Mouse (Mus musculus): ENCODE measurements at regions not wholly inside any gene's neighbourhood (a gene's known extent, or its start where the extent isn't known, plus 50 kb on each side); places are given as distances from the start of the nearest gene placed in this dataset.

DNA sequence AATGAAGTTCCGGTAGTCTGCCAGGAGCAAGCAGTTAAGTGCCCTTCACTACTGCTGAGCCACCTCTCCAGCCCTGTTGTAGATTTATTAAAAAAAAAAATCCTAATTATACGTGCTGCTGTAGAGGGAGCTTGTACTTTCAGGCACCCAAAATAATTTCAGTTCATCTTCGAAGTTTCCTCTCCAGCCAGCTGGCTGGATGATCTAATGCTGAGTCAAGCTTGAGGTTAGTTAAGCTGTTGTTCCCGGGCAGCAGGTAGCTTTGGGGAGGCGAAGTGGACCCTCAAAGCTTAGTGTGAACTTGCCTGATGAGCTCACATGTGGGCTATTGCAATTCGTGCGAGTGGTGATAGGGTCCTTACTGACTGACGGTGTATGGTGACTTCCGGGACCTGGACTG lies 134.6 kb upstream of the Ubr2 start:
- in situ Hi-C loops (cut with MboI; ENCODE audit: low pct_ligation_motif_present, low pct_unique_long_range_greater_than_20kb, low sequenced_read_pairs): no loop called here
- TF ChIP-seq ZC3H11A (IDR thresholded peaks at IDR 0.05; ENCODE audit: low read depth, low read length) (no peak), ETS1 (conservative IDR thresholded peaks at IDR 0.05; ENCODE audit: low read depth, low read length) (peak; percentile 63)
- Histone ChIP-seq H3K27me3 (replicated peaks) (no peaks in the 10 kb centered on the region), H3K4me3 (replicated peaks in 1 of 3; ENCODE audit: low read depth in 2 of 3, low read length in 2 of 3, poor library complexity in 1 of 3) (no peak overlapping the region), H3K36me3 (replicated peaks in 1 of 2; ENCODE audit: control insufficient read depth in 1 of 2, insufficient read depth in 1 of 2, low read length in 1 of 2) (peaks cover 0 to 7% of the 10 kb centered on the region in 2 experiments), H3K9ac (ENCODE audit: insufficient read depth, low read depth) (no peak overlapping the region), H3K79me2 (replicated peaks; ENCODE audit: control insufficient read depth, extremely low read depth, insufficient read depth, poor library complexity, severe bottlenecking) (no peaks in the 10 kb centered on the region), H3K4me1 (ENCODE audit: control insufficient read depth in 1 of 2, insufficient read depth in 2 of 2) (peaks cover 0 to 46% of the 10 kb centered on the region in 2 experiments; a peak in 3 of 4 replicates), H3K27ac (ENCODE audit: insufficient read depth, low read depth) (no peak overlapping the region), H3K9me3 (replicated peaks; ENCODE audit: low read length) (peaks cover 2% of the 10 kb centered on the region), H3K4me2 (ENCODE audit: insufficient read depth, low read depth, poor library complexity, severe bottlenecking) (no peak overlapping the region)
- no peak for DNase-seq (ENCODE audit: extremely low read depth)
- dilution Hi-C loops (cut with MboI; ENCODE audit: extremely low pct_ligation_motif_present, extremely low pct_unique_long_range_greater_than_20kb, low sequenced_read_pairs): no loop called here

DNA sequence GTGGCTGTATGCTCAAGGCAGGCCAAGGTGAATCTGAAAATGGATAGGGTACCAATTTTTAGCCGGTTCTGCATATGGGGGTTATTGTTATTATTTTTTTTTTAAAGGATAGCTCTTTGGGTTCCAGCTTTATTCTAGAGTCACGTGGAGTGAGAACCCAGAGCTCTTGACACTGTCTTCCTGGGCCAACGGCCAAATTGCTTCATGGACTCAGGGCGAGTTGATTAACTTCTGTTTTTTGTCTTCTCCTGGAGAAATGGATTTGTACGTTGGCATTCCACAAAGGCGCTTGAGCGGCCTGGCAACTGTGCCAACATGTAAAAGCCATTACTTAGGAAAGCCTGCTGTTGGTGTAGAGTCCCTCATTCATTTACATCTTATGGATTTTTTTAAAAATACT lies 134.1 kb upstream of the Ubr2 start:
- Histone ChIP-seq H3K4me2 (ENCODE audit: insufficient read depth, low read depth, poor library complexity, severe bottlenecking) (no peak overlapping the region), H3K79me2 (replicated peaks; ENCODE audit: control insufficient read depth, extremely low read depth, insufficient read depth, poor library complexity, severe bottlenecking) (no peaks in the 10 kb centered on the region), H3K36me3 (replicated peaks in 1 of 2; ENCODE audit: control insufficient read depth in 1 of 2, insufficient read depth in 1 of 2, low read length in 1 of 2) (peaks cover 0 to 7% of the 10 kb centered on the region in 2 experiments), H3K27me3 (replicated peaks) (no peaks in the 10 kb centered on the region), H3K4me3 (replicated peaks in 1 of 3; ENCODE audit: low read depth in 2 of 3, low read length in 2 of 3, poor library complexity in 1 of 3) (no peak overlapping the region), H3K27ac (ENCODE audit: insufficient read depth, low read depth) (no peak overlapping the region), H3K4me1 (ENCODE audit: control insufficient read depth in 1 of 2, insufficient read depth in 2 of 2) (peaks cover 0 to 48% of the 10 kb centered on the region in 2 experiments; a peak in 3 of 4 replicates), H3K9me3 (replicated peaks; ENCODE audit: low read length) (peaks cover 2% of the 10 kb centered on the region), H3K9ac (ENCODE audit: insufficient read depth, low read depth) (no peak overlapping the region)
- no peak for TF ChIP-seq ZMIZ1 (IDR thresholded peaks at IDR 0.05; ENCODE audit: low read depth, low read length)
- no peak for TF ChIP-seq MXI1 (IDR thresholded peaks at IDR 0.05; ENCODE audit: low read depth, low read length)
- dilution Hi-C loops (cut with MboI; ENCODE audit: extremely low pct_ligation_motif_present, extremely low pct_unique_long_range_greater_than_20kb, low sequenced_read_pairs) (no loop called here), in situ Hi-C loops (cut with MboI; ENCODE audit: low pct_ligation_motif_present, low pct_unique_long_range_greater_than_20kb, low sequenced_read_pairs) (no loop called here)
- DNase-seq (ENCODE audit: extremely low read depth): no peak

DNA sequence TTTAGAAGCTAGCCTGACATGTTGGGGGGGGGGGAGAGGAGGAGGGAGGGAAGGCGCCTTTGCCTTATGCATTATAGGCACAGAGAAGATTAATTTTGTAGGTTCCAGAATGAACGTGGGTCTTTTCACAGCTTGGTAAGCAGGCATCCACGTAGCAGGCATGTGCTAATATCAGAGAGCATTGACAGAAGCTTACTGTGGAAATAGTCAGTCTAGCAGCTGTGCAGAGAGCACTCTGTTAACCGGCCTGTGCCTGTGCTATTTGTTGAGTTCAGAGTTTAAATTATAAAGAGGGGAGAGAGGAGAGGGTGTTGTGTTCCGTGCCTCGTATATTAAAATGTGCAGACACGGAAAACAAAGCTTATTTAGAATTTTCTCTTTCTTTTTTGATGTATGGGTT lies 133.5 kb upstream of the Ubr2 start:
- Histone ChIP-seq H3K36me3 (replicated peaks in 1 of 2; ENCODE audit: control insufficient read depth in 1 of 2, insufficient read depth in 1 of 2, low read length in 1 of 2) (peaks cover 0 to 7% of the 10 kb centered on the region in 2 experiments), H3K27ac (ENCODE audit: insufficient read depth, low read depth) (no peak overlapping the region), H3K9ac (ENCODE audit: insufficient read depth, low read depth) (no peak overlapping the region), H3K4me3 (replicated peaks in 1 of 3; ENCODE audit: low read depth in 2 of 3, low read length in 2 of 3, poor library complexity in 1 of 3) (no peak overlapping the region), H3K4me2 (ENCODE audit: insufficient read depth, low read depth, poor library complexity, severe bottlenecking) (no peak overlapping the region), H3K27me3 (replicated peaks) (no peaks in the 10 kb centered on the region), H3K79me2 (replicated peaks; ENCODE audit: control insufficient read depth, extremely low read depth, insufficient read depth, poor library complexity, severe bottlenecking) (no peaks in the 10 kb centered on the region), H3K4me1 (ENCODE audit: control insufficient read depth in 1 of 2, insufficient read depth in 2 of 2) (peaks cover 0 to 53% of the 10 kb centered on the region in 2 experiments; a peak in 3 of 4 replicates), H3K9me3 (replicated peaks; ENCODE audit: low read length) (peaks cover 2% of the 10 kb centered on the region)
- TF ChIP-seq PAX5 (IDR thresholded peaks at IDR 0.05; ENCODE audit: low read length): no peak
- TF ChIP-seq USF2 (conservative IDR thresholded peaks at IDR 0.05; ENCODE audit: low read depth, low read length): no peak
- TF ChIP-seq MAX (IDR thresholded peaks at IDR 0.05; ENCODE audit: low read length): no peak
- TF ChIP-seq USF1 (IDR thresholded peaks at IDR 0.05; ENCODE audit: low read depth, low read length): no peak
- no peak for TF ChIP-seq SMC3 (IDR thresholded peaks at IDR 0.05; ENCODE audit: low read depth, low read length)
- TF ChIP-seq ZMIZ1 (IDR thresholded peaks at IDR 0.05; ENCODE audit: low read depth, low read length): no peak
- no peak for TF ChIP-seq MXI1 (IDR thresholded peaks at IDR 0.05; ENCODE audit: low read depth, low read length)
- no peak for TF ChIP-seq ZC3H11A (IDR thresholded peaks at IDR 0.05; ENCODE audit: low read depth, low read length)
- TF ChIP-seq TBP (conservative IDR thresholded peaks at IDR 0.05; ENCODE audit: low read depth, low read length): no peak
- TF ChIP-seq IRF4 (IDR thresholded peaks at IDR 0.05; ENCODE audit: low read depth, low read length): no peak
- no peak for DNase-seq (ENCODE audit: extremely low read depth)
- in situ Hi-C loops (cut with MboI; ENCODE audit: low pct_ligation_motif_present, low pct_unique_long_range_greater_than_20kb, low sequenced_read_pairs) (no loop called here), dilution Hi-C loops (cut with MboI; ENCODE audit: extremely low pct_ligation_motif_present, extremely low pct_unique_long_range_greater_than_20kb, low sequenced_read_pairs) (no loop called here)

Measured in CH12.LX (cell line).